Mouse (Mus musculus) heart, postnatal 0 days (tissue): ENCODE measurements around the gene Spint3. TPM values are rescaled to one million over a fixed set of nuclear protein-coding genes. Genes with fewer than 3 reads are reported as not detected.

Source experiments
- ATAC-seq: fragments of 200-750 bp; cut with Nextera tagmentation; 2 replicates; pipeline ENCODE4 v1.8.0; 2017; ENCODE audit warnings: low read depth, moderate number of reproducible peaks, moderate library complexity; ENCODE audit not compliant: insufficient read depth
- DNase-seq: peaks from one replicate; pipeline ENCODE4 v3.0.0-alpha.2; 2016; ENCODE audit warnings: low spot score
- H3K27ac ChIP-seq: fragments of 300-500 bp; sonication (generic); 2 replicates; pipeline ENCODE4 v1.5.1; 2014; ENCODE audit warnings: low read depth, mild to moderate bottlenecking
- H3K27me3 ChIP-seq: fragments of 300-500 bp; sonication (generic); 2 replicates; pipeline ENCODE4 v1.6.1; 2014; ENCODE audit warnings: low read length, mixed read lengths; ENCODE audit not compliant: control insufficient read depth, insufficient read depth
- H3K36me3 ChIP-seq: fragments of 300-500 bp; sonication (generic); replicated peaks from 2 replicates; pipeline ENCODE4 v1.6.1; 2014; ENCODE audit warnings: low read length, mixed read lengths; ENCODE audit not compliant: control insufficient read depth, insufficient read depth
- H3K4me1 ChIP-seq: fragments of 300-500 bp; sonication (generic); 2 replicates; pipeline ENCODE4 v1.6.1; 2014; ENCODE audit warnings: antibody characterized with exemption; ENCODE audit not compliant: control insufficient read depth, insufficient read depth
- H3K4me2 ChIP-seq: fragments of 300-500 bp; sonication (generic); 2 replicates; pipeline ENCODE4 v1.6.1; 2014; ENCODE audit warnings: low read depth, mild to moderate bottlenecking, low read length, moderate library complexity
- H3K4me3 ChIP-seq: fragments of 300-500 bp; sonication (generic); 2 replicates; pipeline ENCODE4 v1.5.1; 2014; ENCODE audit warnings: low read depth, low read length
- H3K9ac ChIP-seq: fragments of 300-500 bp; sonication (generic); replicated peaks from 2 replicates; pipeline ENCODE4 v1.6.1; 2014; ENCODE audit warnings: low read depth, low read length, mixed read lengths
- H3K9me3 ChIP-seq: fragments of 300-500 bp; sonication (generic); replicated peaks from 2 replicates; pipeline ENCODE4 v1.6.1; 2016; ENCODE audit warnings: low read length; ENCODE audit not compliant: control insufficient read depth
- CTCF ChIP-seq: IDR thresholded peaks from 2 replicates; pipeline ENCODE4 v1.5.1; 2016; ENCODE audit warnings: antibody characterized with exemption, control low read depth, low read depth
- EP300 ChIP-seq: IDR thresholded peaks from 2 replicates; pipeline ENCODE4 v1.6.1; 2016; ENCODE audit warnings: antibody characterized with exemption, low read depth
- WGBS: fragments of 180-500 bp; shearing (Covaris S2); extraction: QIAGEN DNeasy Blood & Tissue Kit; methylation state at CpG from one replicate; pipeline ENCODE4 v1.1.7; 2014; 5-methylcytosine and 5-hydroxymethylcytosine counted together
- polyA plus RNA-seq: library from polyadenylated mRNA; unstranded; fragments of >200 nt; fragmentation: Nextera tagmentation; extraction: Ambion mirVana; gene quantifications from 2 replicates; pipeline ENCODE4 v1.2.1, GENCODE M21; 2015
- total RNA-seq: library from RNA; depleted of rRNA; stranded (reverse); fragments of >200 nt; gene quantifications from 2 replicates; pipeline ENCODE4 v1.2.3, GENCODE M21; 2014; ENCODE audit warnings: low replicate concordance

Spint3 gene
- total and polyA plus RNA-seq, 2 experiments from 2014 or later, result not detected

DNA sequence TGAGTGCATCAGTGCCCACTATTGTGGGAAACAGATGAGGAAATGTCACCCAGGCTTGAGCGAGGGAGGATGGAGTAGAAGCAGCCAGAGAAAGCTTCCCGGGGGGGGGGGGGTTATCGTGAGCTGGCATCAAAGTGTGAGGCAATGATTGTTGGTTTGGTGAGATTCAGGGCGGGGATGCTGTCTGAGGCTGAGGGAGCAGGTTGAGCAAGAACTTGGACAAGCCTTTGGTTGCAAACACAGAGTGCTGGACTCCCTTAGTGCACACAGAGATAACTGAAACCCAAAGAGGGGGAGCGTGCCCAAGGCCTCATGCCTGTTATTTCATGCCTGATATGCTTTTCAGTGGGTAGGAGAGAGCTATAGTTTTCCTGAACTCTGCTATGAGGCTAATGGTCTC is 5.8 kb downstream of the Spint3 start:
- H3K4me1 ChIP-seq, result 0 out of 2 replicates have a peak, but pooled peaks cover 8% of the 10 kb centered on the region
- no peak for ATAC-seq
- 86% methylated on average over 4 of the region's 5 CpGs for WGBS
- H3K4me3 ChIP-seq, result no peak overlapping the region
- DNase-seq, result no peak
- H3K27me3 ChIP-seq, result peaks cover 21% of the 10 kb centered on the region
- no peaks in the 10 kb centered on the region for H3K36me3 ChIP-seq
- H3K9ac ChIP-seq, result no peak overlapping the region
- no peak for TF ChIP-seq CTCF
- TF ChIP-seq EP300, result no peak
- no peak overlapping the region for H3K27ac ChIP-seq
- H3K9me3 ChIP-seq, result no peaks in the 10 kb centered on the region; the same call in 1 of the 2 replicates
- H3K4me2 ChIP-seq, result no peak overlapping the region

- no peak for TF ChIP-seq CTCF
- TF ChIP-seq EP300, result no peak
- DNase-seq (no peak), ATAC-seq (no peak)
- no peak overlapping the region for H3K9ac ChIP-seq
- no peaks in the 10 kb centered on the region for H3K36me3 ChIP-seq
- 0 out of 2 replicates have a peak, but pooled peaks cover 8% of the 10 kb centered on the region for H3K4me1 ChIP-seq
- no peaks in the 10 kb centered on the region; the same call in 1 of the 2 replicates for H3K9me3 ChIP-seq
- H3K4me2 ChIP-seq, result no peak overlapping the region
- WGBS, result 79% methylated on average over 2 of the region's 2 CpGs
- no peak overlapping the region for H3K4me3 ChIP-seq
- no peak overlapping the region for H3K27ac ChIP-seq
- peaks cover 25% of the 10 kb centered on the region for H3K27me3 ChIP-seq
Measured at GRCm38 (mm10) chr2:164566997-164567396, 6.3 kb downstream of the Spint3 start.

DNA sequence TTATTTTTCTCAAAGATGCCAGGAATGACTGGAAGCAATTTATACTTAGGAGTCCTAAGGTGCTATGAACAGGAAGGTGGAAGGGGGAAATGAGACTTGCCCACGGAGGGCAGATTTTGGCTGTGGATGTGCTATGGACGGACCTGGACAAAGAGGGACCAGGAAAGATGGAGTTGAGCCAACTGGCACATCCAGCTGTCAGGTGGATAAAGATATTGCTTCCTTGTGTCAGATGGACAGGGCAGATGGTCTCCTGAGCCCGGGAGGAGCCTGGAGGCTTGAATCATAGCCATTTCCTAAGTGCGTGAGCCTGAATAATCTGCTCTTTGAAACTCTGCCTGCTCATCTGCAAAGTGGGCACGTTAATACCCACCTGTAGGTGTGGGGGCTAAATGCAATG is 8.9 kb downstream of the Spint3 start:
- peaks cover 25% of the 10 kb centered on the region for H3K27me3 ChIP-seq
- no peaks in the 10 kb centered on the region; the same call in 1 of the 2 replicates for H3K9me3 ChIP-seq
- no peak overlapping the region for H3K9ac ChIP-seq
- H3K36me3 ChIP-seq, result no peaks in the 10 kb centered on the region
- H3K4me3 ChIP-seq, result no peak overlapping the region
- no peak for ATAC-seq
- no peak overlapping the region for H3K27ac ChIP-seq
- DNase-seq, result no peak
- 0 out of 2 replicates have a peak, but pooled peaks cover 8% of the 10 kb centered on the region for H3K4me1 ChIP-seq
- 52% methylated on average over 5 of the region's 5 CpGs for WGBS
- TF ChIP-seq EP300 (no peak), CTCF (no peak)
- no peak overlapping the region for H3K4me2 ChIP-seq

GRCm38 (mm10) chr2:164563339-164564038 is 9.8 kb downstream of the Spint3 start:
- 1% methylated on average over 31 of the region's 32 CpGs for WGBS
- DNase-seq (peak; percentile 40), ATAC-seq (no peak)
- H3K4me1 ChIP-seq, result 0 out of 2 replicates have a peak, but pooled peaks cover 8% of the 10 kb centered on the region
- peak overlapping the region; percentile 72 for H3K4me2 ChIP-seq
- H3K9me3 ChIP-seq, result no peaks in the 10 kb centered on the region; the same call in 1 of the 2 replicates
- H3K4me3 ChIP-seq, result peak overlapping the region; percentile 44
- H3K27ac ChIP-seq, result no peak overlapping the region
- peaks cover 25% of the 10 kb centered on the region for H3K27me3 ChIP-seq
- TF ChIP-seq CTCF, result peak; percentile 57
- TF ChIP-seq EP300, result no peak
- H3K9ac ChIP-seq, result peak overlapping the region; percentile 40
- no peaks in the 10 kb centered on the region for H3K36me3 ChIP-seq

GRCm38 (mm10) chr2:164562391-164563188 is 10.7 kb downstream of the Spint3 start, which contains the start of gene Wfdc2:
Gene Wfdc2 (plus strand): TSS chr2:164562413.
- H3K27ac ChIP-seq, result no peak within 1 kb of the TSS
- no peaks in the 10 kb centered on the region for H3K36me3 ChIP-seq
- 11% methylated on average over 21 of the region's 24 CpGs for WGBS

More at GRCm38 (mm10) chr2:164562391-164563188, 10.7 kb downstream of the Spint3 start, which contains the start of gene Wfdc2:
- no peak for DNase-seq
- no peaks in the 10 kb centered on the region; the same call in 1 of the 2 replicates for H3K9me3 ChIP-seq
- 0 out of 2 replicates have a peak, but pooled peaks cover 8% of the 10 kb centered on the region for H3K4me1 ChIP-seq
- TF ChIP-seq CTCF (no peak), EP300 (no peak)
- peaks cover 25% of the 10 kb centered on the region for H3K27me3 ChIP-seq
- H3K4me2 ChIP-seq, result peak within 1 kb of the TSS; percentile 72
- peak within 1 kb of the TSS; percentile 44 for H3K4me3 ChIP-seq
- no peak for ATAC-seq
- peak within 1 kb of the TSS; percentile 40; the same call in 1 of the 2 replicates for H3K9ac ChIP-seq
